Mouse (Mus musculus) G1E (cell line): ENCODE results near the gene Ppm1g. TPM values are rescaled to one million over a fixed set of nuclear protein-coding genes. Genes with fewer than 3 reads are reported as not detected.
A peak's percentile ranks its signal among the peaks of the same experiment; 100 is the strongest.

ENCODE experiments used
- ATAC-seq: 2 replicates; pipeline ENCODE4 v1.8.0; 2016; ENCODE audit warnings: mild to moderate bottlenecking; ENCODE audit not compliant: insufficient number of reproducible peaks, poor library complexity, low FRiP score, severe bottlenecking; ENCODE audit errors: extremely low read depth
- DNase-seq: peaks from one replicate; pipeline ENCODE4 v3.0.0; 2012; ENCODE audit warnings: low spot score
- H3K27me3 ChIP-seq: 2 replicates; pipeline ENCODE4 v1.6.1; 2012; ENCODE audit warnings: mild to moderate bottlenecking, low read length, inconsistent platforms; ENCODE audit not compliant: insufficient read depth
- H3K36me3 ChIP-seq: replicated peaks from 2 replicates; pipeline ENCODE3; 2012; ENCODE audit warnings: mild to moderate bottlenecking, inconsistent platforms
- H3K4me1 ChIP-seq: 2 replicates; pipeline ENCODE4 v1.6.1; 2012; ENCODE audit warnings: low read depth, low read length, inconsistent platforms, mixed read lengths; ENCODE audit not compliant: insufficient read depth
- H3K4me3 ChIP-seq: 2 replicates; pipeline ENCODE4 v1.5.1; 2012; ENCODE audit warnings: low read depth, mild to moderate bottlenecking, inconsistent platforms, low read length, moderate library complexity, mixed read lengths
- H3K9me3 ChIP-seq: replicated peaks from 2 replicates; pipeline ENCODE4 v1.6.1; 2012; ENCODE audit warnings: inconsistent platforms
- CTCF ChIP-seq: IDR thresholded peaks from 2 replicates; pipeline ENCODE4 v1.5.1; 2012; ENCODE audit warnings: low read depth, low read length, inconsistent platforms, mixed read lengths
- GATA1 ChIP-seq: IDR thresholded peaks from 2 replicates; pipeline ENCODE4 v1.6.1; 2012; ENCODE audit warnings: borderline replicate concordance, low read length, inconsistent platforms, mixed read lengths
- GATA2 ChIP-seq: IDR thresholded peaks from 2 replicates; pipeline ENCODE4 v1.6.1; 2012; ENCODE audit warnings: low read depth, low read length, inconsistent platforms, borderline replicate concordance
- POLR2AphosphoS5 ChIP-seq: IDR thresholded peaks from 2 replicates; pipeline ENCODE4 v1.6.1; 2012; ENCODE audit warnings: low read depth, low read length, inconsistent platforms; ENCODE audit not compliant: insufficient replicate concordance
- TAL1 ChIP-seq: conservative IDR thresholded peaks from 2 replicates; pipeline ENCODE4 v1.6.1; 2012; ENCODE audit warnings: low read depth, low read length, inconsistent platforms, mixed read lengths
- polyA plus RNA-seq: library from polyadenylated mRNA; stranded (reverse); fragments of >175 nt; gene quantifications from 2 replicates; pipeline ENCODE4 v1.2.3, GENCODE M21; 2012
- total RNA-seq, 2 experiments: library from RNA; stranded (forward) in 1 of 2; stranded (reverse) in 1 of 2; fragments of 200-1000 nt in 1 of 2; fragments of >200 nt in 1 of 2; fragmentation: Nextera tagmentation in 1 of 2; gene quantifications; 2 replicates each; pipeline ENCODE4 v1.2.3; 2014 to 2017

Ppm1g gene
- total and polyA plus RNA-seq, 3 experiments: 173 to 297 (median 176) TPM

DNA sequence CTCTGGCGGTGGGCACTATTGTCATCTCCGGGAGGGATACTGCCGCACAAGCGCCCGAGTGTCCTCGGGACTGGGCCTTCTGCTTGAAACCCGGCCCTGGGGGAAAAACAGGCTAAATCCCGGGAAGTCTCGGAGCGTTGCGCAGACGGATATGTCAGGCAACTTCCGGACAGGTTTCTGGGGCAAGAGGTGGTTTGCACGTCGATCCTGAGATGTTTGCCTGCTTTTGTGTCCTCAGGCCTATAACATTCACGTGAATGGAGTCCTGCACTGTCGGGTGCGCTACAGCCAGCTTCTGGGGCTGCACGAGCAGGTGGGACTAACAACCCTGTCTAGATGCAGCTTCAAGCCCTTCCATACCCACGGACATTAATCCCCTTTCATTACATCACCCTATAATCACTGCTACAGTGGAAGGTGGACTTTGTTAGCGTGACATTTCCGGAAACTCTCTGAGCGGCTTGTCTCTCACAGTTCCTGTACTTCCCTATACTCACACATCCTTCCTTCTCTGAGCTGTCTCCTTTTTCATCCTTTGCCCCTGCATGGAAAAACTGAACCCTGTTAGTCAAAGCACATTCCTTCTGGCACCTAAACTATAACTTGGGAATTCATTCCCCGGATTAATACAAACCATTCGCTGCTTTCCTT lies 26.7 kb downstream of the Ppm1g start:
- peaks cover 61% of the 10 kb centered on the region for H3K4me1 ChIP-seq
- TF ChIP-seq TAL1 (no peak), POLR2AphosphoS5 (no peak), CTCF (no peak), GATA2 (no peak)
- H3K36me3 ChIP-seq: peaks cover 74% of the 10 kb centered on the region
- H3K27me3 ChIP-seq: no peaks in the 10 kb centered on the region
- DNase-seq: no peak
- H3K9me3 ChIP-seq: no peaks in the 10 kb centered on the region
- ATAC-seq: no peak
- peak overlapping the region; percentile 88 for H3K4me3 ChIP-seq

DNA sequence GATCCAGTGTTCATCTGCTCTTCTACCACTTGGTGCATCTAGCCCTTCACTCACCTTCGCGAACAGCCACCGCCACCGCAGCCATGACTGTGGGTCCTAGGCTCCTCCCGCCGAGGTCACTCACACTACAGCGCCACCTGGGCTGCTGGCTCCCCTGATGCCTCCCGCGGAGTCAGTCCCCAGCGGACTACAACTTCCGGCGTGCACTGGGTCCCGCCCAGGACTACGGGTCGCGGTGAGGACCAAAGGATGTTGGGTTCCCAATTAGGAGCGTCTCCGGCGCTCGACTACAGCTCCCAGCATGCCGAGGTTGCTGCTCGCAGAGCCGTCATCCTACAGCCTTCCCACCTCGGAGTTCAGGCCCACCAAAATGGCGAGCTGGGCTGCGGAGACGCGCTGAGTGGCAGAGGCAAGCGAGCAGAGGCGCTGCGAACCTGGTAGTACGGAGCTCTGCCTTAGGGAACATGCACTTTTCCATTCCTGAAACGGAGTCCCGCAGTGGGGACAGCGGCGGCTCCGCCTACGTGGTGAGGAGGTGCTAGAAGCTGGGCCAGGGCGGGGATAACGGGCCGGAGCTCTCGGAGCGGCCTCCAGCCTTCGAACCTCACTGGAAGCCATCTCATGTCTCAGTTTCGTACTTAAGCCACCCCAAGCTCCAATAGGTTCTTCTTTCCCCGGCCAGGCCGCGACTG lies 27.4 kb downstream of the Ppm1g start, which contains the start of the genes Snx17 and Eif2b4:
Snx17 (plus strand) TSS at position 289 of the 692 bp plus-strand sequence.
Eif2b4 (minus strand) TSS at position 492 of the 692 bp plus-strand sequence.
- DNase-seq (peak; percentile 86), ATAC-seq (peak; percentile 89)
- Histone ChIP-seq H3K9me3 (no peaks in the 10 kb centered on the region), H3K27me3 (no peaks in the 10 kb centered on the region), H3K36me3 (peaks cover 74% of the 10 kb centered on the region), H3K4me3 (peak within 1 kb of the TSS; percentile 88), H3K4me1 (peaks cover 55% of the 10 kb centered on the region)
- no peak for TF ChIP-seq CTCF
- no peak for TF ChIP-seq GATA1
- no peak for TF ChIP-seq TAL1
- no peak for TF ChIP-seq GATA2
- no peak for TF ChIP-seq POLR2AphosphoS5

DNA sequence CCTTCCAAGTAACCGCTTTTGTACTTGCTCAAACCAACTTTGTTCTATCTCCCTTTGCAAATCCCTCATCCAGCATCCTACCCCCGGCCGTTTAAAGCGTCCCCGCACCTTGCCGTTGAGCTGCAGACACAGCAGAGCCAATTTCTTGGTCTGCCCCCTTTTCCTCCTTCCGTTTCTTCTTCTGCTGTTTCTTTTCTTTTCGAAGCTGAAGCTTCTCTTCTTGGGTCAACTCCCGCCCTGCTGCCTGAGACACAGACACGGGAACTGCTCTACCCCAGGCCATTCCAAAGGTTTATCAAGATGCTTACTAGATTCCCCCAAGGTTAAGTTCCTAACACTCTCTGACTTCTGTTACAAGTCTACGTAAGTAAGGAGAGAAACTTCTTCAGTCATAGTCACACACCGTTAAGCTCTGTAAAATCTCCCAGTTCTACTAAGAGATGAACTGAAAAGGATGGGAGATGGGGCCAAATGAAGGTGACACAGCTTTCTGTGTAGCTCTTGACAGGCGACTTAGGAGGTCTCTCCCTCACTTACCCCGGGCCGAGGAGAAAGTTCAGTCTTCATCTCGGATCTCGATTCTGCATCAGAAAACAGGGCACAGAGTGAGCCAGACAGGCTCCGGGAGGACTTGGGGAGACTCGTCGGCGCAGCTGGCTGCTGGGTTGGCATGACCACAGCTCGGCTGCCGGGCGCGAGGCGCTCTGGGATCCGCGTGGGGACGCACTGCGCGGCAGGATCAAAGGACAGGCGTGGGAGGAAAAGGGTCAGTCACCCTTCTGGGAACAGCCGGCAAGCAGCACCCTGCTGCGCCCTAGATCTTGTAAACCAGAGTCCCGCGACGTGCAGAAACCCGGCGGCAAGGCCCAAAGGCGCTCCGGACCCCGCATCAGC lies 28.2 kb downstream of the Ppm1g start:
- Histone ChIP-seq H3K9me3 (no peaks in the 10 kb centered on the region), H3K4me3 (peak overlapping the region; percentile 88), H3K27me3 (no peaks in the 10 kb centered on the region), H3K36me3 (peaks cover 74% of the 10 kb centered on the region), H3K4me1 (peaks cover 47% of the 10 kb centered on the region)
- ATAC-seq (no peak), DNase-seq (no peak)
- TF ChIP-seq GATA1: no peak
- no peak for TF ChIP-seq GATA2
- TF ChIP-seq TAL1: no peak
- no peak for TF ChIP-seq CTCF
- TF ChIP-seq POLR2AphosphoS5: no peak

DNA sequence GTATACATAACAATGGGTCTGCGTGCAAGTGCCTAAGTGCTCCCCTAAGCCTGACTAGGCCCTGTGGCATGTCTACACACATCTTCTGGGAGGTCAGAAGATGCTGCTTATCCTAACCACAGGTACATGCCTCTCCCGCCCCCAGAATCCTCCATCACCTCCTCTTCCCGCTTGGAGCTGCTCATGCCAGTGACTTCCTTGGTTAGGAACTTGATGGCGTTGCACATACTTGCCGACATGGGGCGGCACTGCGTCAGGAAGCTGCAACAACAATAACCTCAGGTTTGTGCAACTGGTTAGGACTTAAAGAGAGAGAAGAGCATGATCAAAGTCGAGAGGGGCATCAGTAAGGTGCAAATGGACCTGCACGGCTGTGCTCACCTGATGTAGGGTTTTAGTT lies 30.3 kb downstream of the Ppm1g start:
- H3K36me3 ChIP-seq: peaks cover 64% of the 10 kb centered on the region
- H3K4me1 ChIP-seq: peaks cover 32% of the 10 kb centered on the region
- no peaks in the 10 kb centered on the region for H3K9me3 ChIP-seq
- ATAC-seq (no peak), DNase-seq (no peak)
- no peaks in the 10 kb centered on the region for H3K27me3 ChIP-seq
- no peak overlapping the region for H3K4me3 ChIP-seq
- TF ChIP-seq CTCF (no peak), GATA2 (no peak), TAL1 (no peak), POLR2AphosphoS5 (no peak), GATA1 (no peak)

DNA sequence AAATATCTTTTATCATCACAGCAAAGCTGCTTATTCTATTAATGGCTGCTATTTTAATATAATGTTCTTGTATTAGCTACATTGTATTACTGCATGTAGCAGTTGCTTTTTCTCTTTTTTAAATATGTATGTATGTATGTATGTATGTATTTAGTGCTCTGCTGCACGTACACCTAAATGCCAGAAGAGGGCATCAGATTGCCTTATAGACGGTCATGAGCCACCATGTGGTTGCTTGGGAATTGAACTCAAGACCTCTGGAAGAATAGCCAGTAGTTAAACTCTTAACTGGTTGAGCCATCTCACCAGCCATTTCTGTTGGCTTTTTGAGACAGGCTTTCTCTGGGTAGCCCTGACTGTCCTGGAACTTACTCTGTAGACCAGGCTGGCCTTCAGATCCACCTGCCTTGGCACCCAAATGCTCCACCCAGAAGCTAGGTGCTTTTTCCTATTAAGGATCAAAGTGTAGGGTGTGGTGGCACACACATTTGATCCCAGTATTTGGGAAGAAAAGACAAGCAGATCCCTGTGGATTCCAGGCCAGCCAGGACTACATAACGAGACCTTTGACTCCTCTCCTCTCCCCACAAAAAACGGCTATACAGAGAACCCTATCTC lies 32.2 kb downstream of the Ppm1g start:
- Histone ChIP-seq H3K9me3 (no peaks in the 10 kb centered on the region), H3K27me3 (no peaks in the 10 kb centered on the region), H3K4me1 (peaks cover 27% of the 10 kb centered on the region), H3K4me3 (no peak overlapping the region), H3K36me3 (peaks cover 54% of the 10 kb centered on the region)
- DNase-seq (no peak), ATAC-seq (no peak)
- TF ChIP-seq GATA2 (no peak), CTCF (0 out of 2 replicates have a peak, but pooled peaks have one; percentile 25), GATA1 (no peak), POLR2AphosphoS5 (no peak), TAL1 (no peak)
